Mouse (Mus musculus): ENCODE results near the gene Gins3. TPM values are rescaled to one million over a fixed set of nuclear protein-coding genes. Genes with fewer than 3 reads are reported as not detected.
A peak's percentile ranks its signal among the peaks of the same experiment; 100 is the strongest.
"Not testable (repeated sequence)": the region's sequence is repeated elsewhere in the genome, so short reads cannot be mapped to it uniquely, and the experiment has no call there.

The Gins3 gene
- polyA plus RNA-seq, 1 experiment from 2014 or later: 3.6 TPM

DNA sequence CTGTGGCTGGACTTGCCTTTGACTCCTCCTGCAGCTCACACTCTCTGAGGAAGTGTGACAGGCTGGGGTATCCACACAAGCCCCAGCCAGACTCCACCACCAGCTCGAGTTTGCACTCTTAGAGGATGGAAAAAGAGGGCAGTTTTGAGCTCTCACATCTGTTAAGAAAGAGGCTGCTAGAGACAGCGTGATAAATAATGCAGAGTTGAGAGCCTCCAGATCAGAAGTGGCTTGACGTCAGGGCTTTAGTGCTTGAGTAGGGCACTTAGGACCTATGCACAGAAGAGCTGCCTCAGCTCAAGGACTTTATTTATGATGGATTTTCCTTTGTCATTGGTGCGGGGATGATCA, 30.3 kb downstream of the Gins3 start:
- 0 out of 2 replicates have a peak, but pooled peaks cover 2% of the 10 kb centered on the region for H3K4me1 ChIP-seq (replicated peaks; ENCODE audit: control insufficient read depth, insufficient read depth, low read length)
- H3K9me3 ChIP-seq (ENCODE audit: control insufficient read depth): no peaks in the 10 kb centered on the region
- H3K27ac ChIP-seq (ENCODE audit: low read depth, low read length): no peak overlapping the region
- TF ChIP-seq CTCF (IDR thresholded peaks at IDR 0.05; ENCODE audit: low read depth): no peak
- no peak overlapping the region for H3K4me3 ChIP-seq (ENCODE audit: low read depth, low read length)
- H3K27me3 ChIP-seq (replicated peaks; ENCODE audit: control insufficient read depth, insufficient read depth, low read length): no peaks in the 10 kb centered on the region
- WGBS: 63% methylated on average over 4 of the region's 4 CpGs
- no peak overlapping the region for H3K9ac ChIP-seq (ENCODE audit: low read depth, low read length)
- ATAC-seq: no peak
- no peak overlapping the region for H3K4me2 ChIP-seq (replicated peaks; ENCODE audit: low read depth)
- H3K36me3 ChIP-seq (ENCODE audit: control insufficient read depth, insufficient read depth): no peaks in the 10 kb centered on the region

GRCm38 (mm10) chr8:95665813-95666452, 32.7 kb downstream of the Gins3 start:
- 92% methylated on average over 11 of the region's 11 CpGs for WGBS
- not testable (repeated sequence) for H3K4me3 ChIP-seq (ENCODE audit: low read depth, low read length); H3K4me1 ChIP-seq (replicated peaks; ENCODE audit: control insufficient read depth, insufficient read depth, low read length); H3K36me3 ChIP-seq (ENCODE audit: control insufficient read depth, insufficient read depth); H3K4me2 ChIP-seq (replicated peaks; ENCODE audit: low read depth); H3K9me3 ChIP-seq (ENCODE audit: control insufficient read depth); ATAC-seq; H3K27ac ChIP-seq (ENCODE audit: low read depth, low read length); H3K9ac ChIP-seq (ENCODE audit: low read depth, low read length); H3K27me3 ChIP-seq (replicated peaks; ENCODE audit: control insufficient read depth, insufficient read depth, low read length)

DNA sequence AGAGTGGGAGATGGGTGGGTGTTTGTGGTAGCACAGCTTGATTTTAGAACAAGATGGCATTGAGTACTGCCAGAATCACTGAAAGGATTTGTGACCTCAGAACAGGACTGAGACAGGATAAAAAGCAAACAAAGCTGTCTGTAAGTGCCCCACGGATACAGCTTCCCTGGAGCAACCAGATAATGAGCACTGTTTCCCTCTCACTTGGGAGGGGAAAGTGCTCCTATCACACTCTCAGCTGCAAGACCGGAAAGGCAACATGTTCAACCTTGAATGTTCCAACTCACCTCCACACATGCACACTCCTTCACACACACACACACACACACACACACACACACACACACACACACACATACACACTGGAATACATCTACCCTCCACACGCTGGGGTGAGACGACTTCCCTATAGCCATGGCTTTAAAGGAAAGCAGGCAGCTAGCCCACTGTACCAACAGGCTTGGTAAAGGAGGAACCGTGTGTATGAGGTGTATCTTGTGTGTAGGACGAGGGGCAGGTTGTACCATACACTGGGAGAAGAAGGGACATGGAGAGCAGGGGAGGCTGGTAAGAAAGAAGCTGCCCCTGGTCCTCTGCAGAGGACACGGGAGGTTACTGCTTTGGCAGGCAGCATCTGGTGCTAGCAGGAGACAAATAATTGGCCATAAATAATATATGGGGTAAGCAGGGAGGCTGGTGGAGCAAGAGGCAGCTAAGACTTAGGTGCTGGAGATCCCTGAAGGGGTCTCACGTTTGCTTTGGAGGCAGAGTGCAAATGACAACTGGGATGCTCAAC, 35.1 kb downstream of the Gins3 start:
- no peaks in the 10 kb centered on the region for H3K4me1 ChIP-seq (replicated peaks; ENCODE audit: control insufficient read depth, insufficient read depth, low read length)
- no peak for TF ChIP-seq CTCF (IDR thresholded peaks at IDR 0.05; ENCODE audit: low read depth)
- H3K4me3 ChIP-seq (ENCODE audit: low read depth, low read length): no peak overlapping the region
- peak; percentile 45; the same call in 1 of the 2 replicates for ATAC-seq
- no peak overlapping the region for H3K9ac ChIP-seq (ENCODE audit: low read depth, low read length)
- H3K27ac ChIP-seq (ENCODE audit: low read depth, low read length): no peak overlapping the region
- H3K27me3 ChIP-seq (replicated peaks; ENCODE audit: control insufficient read depth, insufficient read depth, low read length): 0 out of 2 replicates have a peak, but pooled peaks cover 3% of the 10 kb centered on the region
- H3K36me3 ChIP-seq (ENCODE audit: control insufficient read depth, insufficient read depth): no peaks in the 10 kb centered on the region
- H3K4me2 ChIP-seq (replicated peaks; ENCODE audit: low read depth): no peak overlapping the region
- WGBS: 29% methylated on average over 8 of the region's 8 CpGs
- H3K9me3 ChIP-seq (ENCODE audit: control insufficient read depth): no peaks in the 10 kb centered on the region

DNA sequence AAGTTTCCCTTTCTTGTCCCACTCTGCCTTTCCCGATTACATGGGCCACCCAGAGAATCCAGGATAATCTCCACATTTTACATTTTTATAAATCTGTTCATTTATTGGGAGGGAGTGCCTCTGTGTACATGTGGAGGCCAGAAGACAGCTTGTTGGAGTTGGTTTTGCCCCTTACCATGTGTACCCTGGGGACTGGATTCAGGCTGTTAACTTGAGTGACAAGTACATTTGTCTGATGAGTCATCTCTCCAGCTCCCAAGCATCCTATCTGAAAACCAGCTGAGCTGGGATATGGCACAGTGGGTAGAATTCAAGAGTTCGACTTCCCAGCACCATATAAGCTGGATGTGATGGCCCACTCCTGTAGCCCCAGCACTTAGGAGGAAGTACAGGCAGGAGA, 36.7 kb downstream of the Gins3 start:
- Histone ChIP-seq H3K4me3 (ENCODE audit: low read depth, low read length) (no peak overlapping the region), H3K27ac (ENCODE audit: low read depth, low read length) (no peak overlapping the region), H3K4me1 (replicated peaks; ENCODE audit: control insufficient read depth, insufficient read depth, low read length) (no peaks in the 10 kb centered on the region), H3K27me3 (replicated peaks; ENCODE audit: control insufficient read depth, insufficient read depth, low read length) (0 out of 2 replicates have a peak, but pooled peaks cover 7% of the 10 kb centered on the region), H3K9me3 (ENCODE audit: control insufficient read depth) (no peaks in the 10 kb centered on the region), H3K36me3 (ENCODE audit: control insufficient read depth, insufficient read depth) (no peaks in the 10 kb centered on the region), H3K9ac (ENCODE audit: low read depth, low read length) (no peak overlapping the region), H3K4me2 (replicated peaks; ENCODE audit: low read depth) (no peak overlapping the region)
- 79% methylated on average over 2 of the region's 2 CpGs for WGBS
- TF ChIP-seq CTCF (IDR thresholded peaks at IDR 0.05; ENCODE audit: low read depth): no peak
- no peak for ATAC-seq

- Histone ChIP-seq H3K4me3 (ENCODE audit: low read depth, low read length) (no peak overlapping the region), H3K27me3 (replicated peaks; ENCODE audit: control insufficient read depth, insufficient read depth, low read length) (peaks cover 25% of the 10 kb centered on the region), H3K36me3 (ENCODE audit: control insufficient read depth, insufficient read depth) (no peaks in the 10 kb centered on the region), H3K4me1 (replicated peaks; ENCODE audit: control insufficient read depth, insufficient read depth, low read length) (no peaks in the 10 kb centered on the region), H3K9ac (ENCODE audit: low read depth, low read length) (no peak overlapping the region), H3K4me2 (replicated peaks; ENCODE audit: low read depth) (no peak overlapping the region), H3K27ac (ENCODE audit: low read depth, low read length) (no peak overlapping the region), H3K9me3 (ENCODE audit: control insufficient read depth) (no peaks in the 10 kb centered on the region)
- no peak for ATAC-seq
- TF ChIP-seq CTCF (IDR thresholded peaks at IDR 0.05; ENCODE audit: low read depth): no peak
- WGBS: 86% methylated on average over 6 of the region's 6 CpGs
Measured at GRCm38 (mm10) chr8:95671861-95672260, 38.6 kb downstream of the Gins3 start.

DNA sequence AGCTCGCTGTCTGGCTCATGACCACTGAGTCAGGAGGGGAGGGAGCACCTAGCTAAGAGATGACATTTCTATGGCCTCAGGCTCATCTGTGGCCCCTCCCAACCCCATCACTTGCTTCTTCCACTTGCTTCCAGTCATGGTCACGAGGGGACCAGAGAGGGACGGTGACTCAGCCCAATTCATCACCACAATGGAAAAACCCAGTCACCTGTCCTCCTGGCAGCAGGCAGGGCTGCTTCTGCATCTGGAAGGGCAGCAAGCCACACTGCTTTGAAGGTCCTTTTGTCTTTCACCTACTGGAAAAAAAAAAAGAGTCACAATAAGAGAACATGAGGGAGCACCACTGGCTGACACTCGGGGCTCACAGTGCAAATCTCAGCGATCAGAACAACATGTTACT, 39.6 kb downstream of the Gins3 start:
- H3K4me3 ChIP-seq (ENCODE audit: low read depth, low read length): no peak overlapping the region
- H3K36me3 ChIP-seq (ENCODE audit: control insufficient read depth, insufficient read depth): no peaks in the 10 kb centered on the region
- H3K27me3 ChIP-seq (replicated peaks; ENCODE audit: control insufficient read depth, insufficient read depth, low read length): peaks cover 35% of the 10 kb centered on the region
- H3K27ac ChIP-seq (ENCODE audit: low read depth, low read length): no peak overlapping the region
- H3K4me1 ChIP-seq (replicated peaks; ENCODE audit: control insufficient read depth, insufficient read depth, low read length): 0 out of 2 replicates have a peak, but pooled peaks cover 3% of the 10 kb centered on the region
- no peak overlapping the region for H3K9ac ChIP-seq (ENCODE audit: low read depth, low read length)
- ATAC-seq: no peak
- H3K4me2 ChIP-seq (replicated peaks; ENCODE audit: low read depth): no peak overlapping the region
- H3K9me3 ChIP-seq (ENCODE audit: control insufficient read depth): no peaks in the 10 kb centered on the region
- no peak for TF ChIP-seq CTCF (IDR thresholded peaks at IDR 0.05; ENCODE audit: low read depth)
- 61% methylated on average over 5 of the region's 5 CpGs for WGBS
